Mouse (Mus musculus) B cell, adult 2 months (primary cell): ENCODE results near the gene Sval1.

ENCODE experiments used
- DNase-seq, 2 experiments: peaks; one replicate each; pipeline ENCODE4 v3.0.0; 2022

Gene Sval1

GRCm38 (mm10) chr6:41951330-41951729, at the start of gene Sval1:
TSS of gene Sval1 (plus strand) at chr6:41951630.
- DNase-seq: no peak

- no peak for DNase-seq
Observed at GRCm38 (mm10) chr6:41911625-41912024, 39.8 kb upstream of the Sval1 start.

DNA sequence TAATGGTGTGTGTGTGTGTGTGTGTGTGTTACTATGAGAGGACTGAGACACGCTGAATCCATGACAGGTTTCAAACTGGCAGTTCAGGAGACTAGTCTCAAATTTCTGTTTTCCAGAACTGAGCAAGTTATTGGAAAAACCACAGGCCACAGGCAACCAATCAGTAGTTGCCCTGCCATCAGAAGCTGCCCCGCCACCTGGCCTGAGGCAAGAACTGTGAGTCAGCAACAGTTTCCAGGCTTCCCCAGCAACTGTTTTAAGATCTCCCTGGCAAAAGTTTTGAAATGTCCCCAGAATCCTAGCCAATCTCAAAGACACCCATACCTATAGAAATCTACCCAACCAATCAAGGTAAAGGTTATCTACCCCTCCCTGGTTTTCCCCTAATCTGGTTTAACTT, 36.5 kb upstream of the Sval1 start:
- no peak for DNase-seq

DNA sequence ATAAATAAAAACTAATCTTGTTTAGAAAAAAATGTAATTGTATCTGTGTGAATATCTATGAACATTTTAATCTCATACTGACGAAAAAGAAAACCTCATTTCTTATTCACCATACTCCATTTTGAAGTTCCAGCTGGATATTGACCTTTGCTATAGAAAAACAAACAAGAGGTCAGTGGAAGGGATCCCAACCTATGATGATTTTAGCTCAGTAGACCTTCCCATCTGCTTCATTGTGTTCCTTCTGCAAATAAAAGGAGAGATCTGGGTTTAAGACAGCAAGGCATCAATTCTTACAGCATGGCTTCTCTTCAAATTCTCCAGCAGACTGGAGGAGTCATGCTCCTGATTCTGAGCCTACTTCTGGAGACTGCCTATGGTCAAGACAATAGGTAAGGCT, 16.4 kb downstream of the Sval1 start, which contains the start of gene Sval3:
TSS of gene Sval3 (plus strand) at position 301 of the 400 bp plus-strand sequence.
- no peak for DNase-seq
